Mouse (Mus musculus): ENCODE results near the gene Utp11. TPM values are rescaled to one million over a fixed set of nuclear protein-coding genes. Genes with fewer than 3 reads are reported as not detected.
A peak's percentile ranks its signal among the peaks of the same experiment; 100 is the strongest.

The Utp11 gene
- polyA plus RNA-seq, 1 experiment = 0.85 TPM

GRCm38 (mm10) chr4:124695786-124696516 lies 2.6 kb upstream of the Utp11 start:
- Histone ChIP-seq H3K36me3 (ENCODE audit: control insufficient read depth, insufficient read depth, low read length) (no peaks in the 10 kb centered on the region), H3K27me3 (ENCODE audit: control insufficient read depth, insufficient read depth, low read length) (no peaks in the 10 kb centered on the region), H3K27ac (ENCODE audit: insufficient read depth, low read depth, low read length) (no peak overlapping the region), H3K4me3 (ENCODE audit: low read depth, low read length) (peak overlapping the region; percentile 24; the same call in 1 of the 2 replicates), H3K4me1 (ENCODE audit: control insufficient read depth, insufficient read depth, insufficient read length, low read length) (peaks cover 6% of the 10 kb centered on the region)
- TF ChIP-seq POLR2A (IDR thresholded peaks at IDR 0.05; ENCODE audit: low read depth, low read length) (no peak), CTCF (IDR thresholded peaks at IDR 0.05; ENCODE audit: extremely low read depth, insufficient read length, insufficient replicate concordance, low read depth, low read length) (no peak)
- WGBS = 15% methylated on average over 18 of the region's 18 CpGs

GRCm38 (mm10) chr4:124694572-124694971 lies 1.2 kb upstream of the Utp11 start:
- no peaks in the 10 kb centered on the region for H3K27me3 ChIP-seq (ENCODE audit: control insufficient read depth, insufficient read depth, low read length)
- H3K4me3 ChIP-seq (ENCODE audit: low read depth, low read length) = no peak overlapping the region
- H3K27ac ChIP-seq (ENCODE audit: insufficient read depth, low read depth, low read length) = no peak overlapping the region
- no peak for TF ChIP-seq CTCF (IDR thresholded peaks at IDR 0.05; ENCODE audit: extremely low read depth, insufficient read length, insufficient replicate concordance, low read depth, low read length)
- no peak for TF ChIP-seq POLR2A (IDR thresholded peaks at IDR 0.05; ENCODE audit: low read depth, low read length)
- WGBS = 80% methylated on average over 2 of the region's 2 CpGs
- H3K36me3 ChIP-seq (ENCODE audit: control insufficient read depth, insufficient read depth, low read length) = no peaks in the 10 kb centered on the region
- peaks cover 6% of the 10 kb centered on the region for H3K4me1 ChIP-seq (ENCODE audit: control insufficient read depth, insufficient read depth, insufficient read length, low read length)

GRCm38 (mm10) chr4:124692416-124692861 lies 961 bp downstream of the Utp11 start:
- no peak for TF ChIP-seq POLR2A (IDR thresholded peaks at IDR 0.05; ENCODE audit: low read depth, low read length)
- TF ChIP-seq CTCF (IDR thresholded peaks at IDR 0.05; ENCODE audit: extremely low read depth, insufficient read length, insufficient replicate concordance, low read depth, low read length) = no peak
- H3K4me1 ChIP-seq (ENCODE audit: control insufficient read depth, insufficient read depth, insufficient read length, low read length) = peaks cover 6% of the 10 kb centered on the region
- no peak overlapping the region for H3K4me3 ChIP-seq (ENCODE audit: low read depth, low read length)
- H3K27me3 ChIP-seq (ENCODE audit: control insufficient read depth, insufficient read depth, low read length) = no peaks in the 10 kb centered on the region
- no peaks in the 10 kb centered on the region for H3K36me3 ChIP-seq (ENCODE audit: control insufficient read depth, insufficient read depth, low read length)
- 41% methylated on average over 3 of the region's 3 CpGs for WGBS
- H3K27ac ChIP-seq (ENCODE audit: insufficient read depth, low read depth, low read length) = no peak overlapping the region

- 0 out of 2 replicates have a peak, but pooled peaks cover 4% of the 10 kb centered on the region for H3K36me3 ChIP-seq (ENCODE audit: control insufficient read depth, insufficient read depth, low read length)
- no peak overlapping the region for H3K27ac ChIP-seq (ENCODE audit: insufficient read depth, low read depth, low read length)
- peaks cover 6% of the 10 kb centered on the region for H3K4me1 ChIP-seq (ENCODE audit: control insufficient read depth, insufficient read depth, insufficient read length, low read length)
- H3K27me3 ChIP-seq (ENCODE audit: control insufficient read depth, insufficient read depth, low read length) = no peaks in the 10 kb centered on the region
- H3K4me3 ChIP-seq (ENCODE audit: low read depth, low read length) = no peak overlapping the region
- TF ChIP-seq CTCF (IDR thresholded peaks at IDR 0.05; ENCODE audit: extremely low read depth, insufficient read length, insufficient replicate concordance, low read depth, low read length) = no peak
- TF ChIP-seq POLR2A (IDR thresholded peaks at IDR 0.05; ENCODE audit: low read depth, low read length) = no peak
- WGBS = 77% methylated on average over 8 of the region's 8 CpGs
Observed at GRCm38 (mm10) chr4:124691455-124691854, 1.9 kb downstream of the Utp11 start.

- Histone ChIP-seq H3K36me3 (ENCODE audit: control insufficient read depth, insufficient read depth, low read length) (peaks cover 36% of the 10 kb centered on the region), H3K27me3 (ENCODE audit: control insufficient read depth, insufficient read depth, low read length) (no peaks in the 10 kb centered on the region), H3K4me1 (ENCODE audit: control insufficient read depth, insufficient read depth, insufficient read length, low read length) (no peaks in the 10 kb centered on the region), H3K4me3 (ENCODE audit: low read depth, low read length) (no peak overlapping the region), H3K27ac (ENCODE audit: insufficient read depth, low read depth, low read length) (peak overlapping the region; percentile 29; the same call in 1 of the 2 replicates)
- 80% methylated on average over 8 of the region's 8 CpGs for WGBS
- TF ChIP-seq POLR2A (IDR thresholded peaks at IDR 0.05; ENCODE audit: low read depth, low read length) = no peak
- no peak for TF ChIP-seq CTCF (IDR thresholded peaks at IDR 0.05; ENCODE audit: extremely low read depth, insufficient read length, insufficient replicate concordance, low read depth, low read length)
Observed at GRCm38 (mm10) chr4:124685897-124686402, 7.5 kb downstream of the Utp11 start.

GRCm38 (mm10) chr4:124685453-124685852 lies 7.9 kb downstream of the Utp11 start:
- Histone ChIP-seq H3K36me3 (ENCODE audit: control insufficient read depth, insufficient read depth, low read length) (peaks cover 41% of the 10 kb centered on the region), H3K4me1 (ENCODE audit: control insufficient read depth, insufficient read depth, insufficient read length, low read length) (no peaks in the 10 kb centered on the region), H3K27ac (ENCODE audit: insufficient read depth, low read depth, low read length) (0 out of 2 replicates have a peak overlapping the region, but pooled peaks have one; percentile 15), H3K4me3 (ENCODE audit: low read depth, low read length) (no peak overlapping the region), H3K27me3 (ENCODE audit: control insufficient read depth, insufficient read depth, low read length) (no peaks in the 10 kb centered on the region)
- TF ChIP-seq POLR2A (IDR thresholded peaks at IDR 0.05; ENCODE audit: low read depth, low read length) = no peak
- TF ChIP-seq CTCF (IDR thresholded peaks at IDR 0.05; ENCODE audit: extremely low read depth, insufficient read length, insufficient replicate concordance, low read depth, low read length) = no peak
- WGBS = 80% methylated on average over 8 of the region's 8 CpGs

- no peaks in the 10 kb centered on the region for H3K27me3 ChIP-seq (ENCODE audit: control insufficient read depth, insufficient read depth, low read length)
- no peaks in the 10 kb centered on the region for H3K4me1 ChIP-seq (ENCODE audit: control insufficient read depth, insufficient read depth, insufficient read length, low read length)
- peaks cover 45% of the 10 kb centered on the region for H3K36me3 ChIP-seq (ENCODE audit: control insufficient read depth, insufficient read depth, low read length)
- 74% methylated on average over 4 of the region's 4 CpGs for WGBS
- no peak overlapping the region for H3K4me3 ChIP-seq (ENCODE audit: low read depth, low read length)
- H3K27ac ChIP-seq (ENCODE audit: insufficient read depth, low read depth, low read length) = no peak overlapping the region
- TF ChIP-seq CTCF (IDR thresholded peaks at IDR 0.05; ENCODE audit: extremely low read depth, insufficient read length, insufficient replicate concordance, low read depth, low read length) = no peak
- no peak for TF ChIP-seq POLR2A (IDR thresholded peaks at IDR 0.05; ENCODE audit: low read depth, low read length)
Observed at GRCm38 (mm10) chr4:124685004-124685403, 8.4 kb downstream of the Utp11 start.
